Mouse (Mus musculus) brain, embryonic 14.5 days (tissue): ENCODE measurements around the gene Zfp770. TPM values are rescaled to one million over a fixed set of nuclear protein-coding genes. Genes with fewer than 3 reads are reported as not detected.
"Not testable (repeated sequence)": the region's sequence is repeated elsewhere in the genome, so short reads cannot be mapped to it uniquely, and the experiment has no call there.

Experiments used
- DNase-seq: peaks from one replicate; pipeline ENCODE4 v3.0.0-alpha.2; 2011; ENCODE audit warnings: low read depth
- CTCF ChIP-seq: fragments of 200-500 bp; IDR thresholded peaks from 2 replicates; pipeline ENCODE4 v1.5.1; 2012; ENCODE audit warnings: inconsistent platforms, mild to moderate bottlenecking, moderate library complexity, borderline replicate concordance; ENCODE audit not compliant: insufficient read depth, insufficient read length; ENCODE audit errors: extremely low read depth
- POLR2A ChIP-seq: fragments of 200-500 bp; IDR thresholded peaks from 2 replicates; pipeline ENCODE4 v1.6.1; 2012; ENCODE audit warnings: mild to moderate bottlenecking, inconsistent platforms, borderline replicate concordance; ENCODE audit not compliant: poor library complexity, insufficient read depth, insufficient read length, severe bottlenecking; ENCODE audit errors: extremely low read depth
- polyA plus RNA-seq: library from polyadenylated mRNA; depleted of rRNA; stranded (reverse); fragments of >200 nt; gene quantifications from 2 replicates; pipeline ENCODE4 v1.2.3, GENCODE M21; 2012; rRNA removed

Gene Zfp770
- 7.7 and 9.4 TPM in 2 replicates for polyA plus RNA-seq

GRCm38 (mm10) chr2:114200932-114201559 is at the start of gene Zfp770:
TSS of gene Zfp770 (minus strand) at chr2:114201469.
- peak; percentile 94 for DNase-seq
- TF ChIP-seq CTCF (no peak), POLR2A (peak; percentile 77; the same call in 1 of the 2 replicates)

GRCm38 (mm10) chr2:114249440-114249839 is 48.2 kb upstream of the Zfp770 start:
- DNase-seq = no peak
- TF ChIP-seq CTCF = no peak
- TF ChIP-seq POLR2A = no peak

GRCm38 (mm10) chr2:114237639-114238038 is 36.4 kb upstream of the Zfp770 start:
- TF ChIP-seq POLR2A = no peak
- TF ChIP-seq CTCF = no peak
- DNase-seq = no peak

- TF ChIP-seq CTCF = no peak
- TF ChIP-seq POLR2A = no peak
- DNase-seq = peak; percentile 62
These were observed 35.3 kb upstream of the Zfp770 start for GRCm38 (mm10) chr2:114236566-114236965.

- DNase-seq = no peak
- TF ChIP-seq CTCF = no peak
- no peak for TF ChIP-seq POLR2A
These were observed 34.3 kb upstream of the Zfp770 start for GRCm38 (mm10) chr2:114235584-114235983.

GRCm38 (mm10) chr2:114231248-114231647 is 30.0 kb upstream of the Zfp770 start:
- no peak for DNase-seq
- TF ChIP-seq POLR2A (no peak), CTCF (no peak)

- no peak for TF ChIP-seq POLR2A
- TF ChIP-seq CTCF = no peak
These were observed 27.4 kb upstream of the Zfp770 start for GRCm38 (mm10) chr2:114228672-114229071.

GRCm38 (mm10) chr2:114205036-114205435 is 3.8 kb upstream of the Zfp770 start:
- no peak for TF ChIP-seq POLR2A
- no peak for TF ChIP-seq CTCF
- no peak for DNase-seq

More at GRCm38 (mm10) chr2:114228672-114229071, 27.4 kb upstream of the Zfp770 start:
- peak; percentile 80 for DNase-seq

GRCm38 (mm10) chr2:114201574-114201973 is 305 bp upstream of the Zfp770 start:
- TF ChIP-seq CTCF (no peak), POLR2A (no peak)
- DNase-seq = no peak

GRCm38 (mm10) chr2:114196421-114196820 is 4.8 kb downstream of the Zfp770 start:
- no peak for TF ChIP-seq POLR2A
- no peak for TF ChIP-seq CTCF
- peak; percentile 13 for DNase-seq

- not testable (repeated sequence) for DNase-seq
These were observed 14.3 kb downstream of the Zfp770 start, which contains the start of gene Aqr for GRCm38 (mm10) chr2:114186924-114187323. TSS of gene Aqr (minus strand) at chr2:114187024.
